Mouse (Mus musculus) hindbrain, embryonic 14.5 days (tissue): ENCODE results near the gene H2-Ob. TPM values are rescaled to one million over a fixed set of nuclear protein-coding genes. Genes with fewer than 3 reads are reported as not detected.

ENCODE experiments used
- ATAC-seq: fragments of 200-750 bp; cut with Nextera tagmentation; 2 replicates; pipeline ENCODE4 v1.8.0; 2017; ENCODE audit warnings: moderate number of reproducible peaks, mild to moderate bottlenecking, moderate TSS enrichment, moderate library complexity; ENCODE audit not compliant: low FRiP score
- DNase-seq: peaks from one replicate; pipeline ENCODE4 v3.0.0-alpha.2; 2015; ENCODE audit warnings: low spot score
- H3K27ac ChIP-seq: fragments of 300-500 bp; sonication (generic); 2 replicates; pipeline ENCODE4 v1.5.1; 2014; ENCODE audit warnings: mild to moderate bottlenecking, moderate library complexity
- H3K27me3 ChIP-seq: fragments of 300-500 bp; sonication (generic); 2 replicates; pipeline ENCODE4 v1.6.1; 2014; ENCODE audit warnings: mild to moderate bottlenecking, low read length, mixed read lengths; ENCODE audit not compliant: control insufficient read depth, insufficient read depth
- H3K36me3 ChIP-seq: fragments of 300-500 bp; sonication (generic); replicated peaks from 2 replicates; pipeline ENCODE4 v1.6.1; 2014; ENCODE audit not compliant: control insufficient read depth, insufficient read depth
- H3K4me1 ChIP-seq: fragments of 300-500 bp; sonication (generic); replicated peaks from 2 replicates; pipeline ENCODE4 v1.6.1; 2014; ENCODE audit warnings: antibody characterized with exemption, low read length, mixed read lengths; ENCODE audit not compliant: control insufficient read depth, insufficient read depth
- H3K4me2 ChIP-seq: fragments of 300-500 bp; sonication (generic); replicated peaks from 2 replicates; pipeline ENCODE4 v1.6.1; 2014; ENCODE audit warnings: mild to moderate bottlenecking, moderate library complexity
- H3K4me3 ChIP-seq: fragments of 300-500 bp; sonication (generic); replicated peaks from 2 replicates; pipeline ENCODE4 v1.5.1; 2014; ENCODE audit warnings: mild to moderate bottlenecking, low read length
- H3K9ac ChIP-seq: fragments of 300-500 bp; sonication (generic); 2 replicates; pipeline ENCODE4 v1.6.1; 2014
- H3K9me3 ChIP-seq: fragments of 300-500 bp; sonication (generic); 2 replicates; pipeline ENCODE4 v1.6.1; 2016; ENCODE audit warnings: low read length; ENCODE audit not compliant: control insufficient read depth
- WGBS: fragments of 180-500 bp; shearing (Covaris S2); extraction: QIAGEN DNeasy Blood & Tissue Kit; methylation state at CpG from one replicate; pipeline ENCODE4 v1.1.7; 2014; 5-methylcytosine and 5-hydroxymethylcytosine counted together
- polyA plus RNA-seq: library from polyadenylated mRNA; unstranded; fragments of >200 nt; fragmentation: Nextera tagmentation; extraction: Ambion mirVana; gene quantifications from 2 replicates; pipeline ENCODE4 v1.2.1, GENCODE M21; 2014

Gene H2-Ob
- polyA plus RNA-seq, 1 experiment from 2014 or later, result not detected

DNA sequence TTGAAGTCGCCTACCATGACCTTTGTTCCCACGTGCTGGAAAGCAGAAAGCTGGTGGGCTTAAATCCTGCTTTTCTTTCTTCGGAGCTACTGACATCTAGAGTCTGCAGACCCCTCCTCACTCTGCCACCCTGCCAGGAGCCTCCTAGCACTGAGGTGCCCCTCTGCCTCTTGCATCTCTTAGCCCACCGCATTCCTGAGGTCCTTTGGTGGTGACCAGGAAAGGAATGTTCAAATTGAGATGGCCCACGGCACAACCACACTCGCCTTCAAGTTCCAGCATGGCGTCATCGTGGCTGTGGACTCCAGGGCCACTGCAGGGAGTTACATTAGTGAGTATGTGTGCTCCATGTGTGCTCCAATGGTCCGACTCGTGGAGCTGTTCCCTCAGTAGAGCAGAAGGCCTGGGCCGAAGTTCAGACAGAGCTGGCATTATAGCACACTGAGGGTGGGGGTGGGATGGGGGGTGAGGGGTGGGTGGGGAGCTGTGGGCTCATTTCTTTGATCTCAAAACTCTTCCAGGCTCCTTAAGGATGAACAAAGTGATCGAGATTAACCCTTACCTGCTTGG is 39.6 kb upstream of the H2-Ob start:
- ATAC-seq (no peak), DNase-seq (no peak)
- no peaks in the 10 kb centered on the region for H3K9me3 ChIP-seq
- no peaks in the 10 kb centered on the region for H3K36me3 ChIP-seq
- WGBS, result 64% methylated on average over 12 of the region's 12 CpGs
- no peak overlapping the region for H3K4me2 ChIP-seq
- no peak overlapping the region for H3K4me3 ChIP-seq
- H3K9ac ChIP-seq, result no peak overlapping the region
- H3K27me3 ChIP-seq, result peaks cover 67% of the 10 kb centered on the region
- no peak overlapping the region for H3K27ac ChIP-seq
- peaks cover 4% of the 10 kb centered on the region; the same call in 1 of the 2 replicates for H3K4me1 ChIP-seq

DNA sequence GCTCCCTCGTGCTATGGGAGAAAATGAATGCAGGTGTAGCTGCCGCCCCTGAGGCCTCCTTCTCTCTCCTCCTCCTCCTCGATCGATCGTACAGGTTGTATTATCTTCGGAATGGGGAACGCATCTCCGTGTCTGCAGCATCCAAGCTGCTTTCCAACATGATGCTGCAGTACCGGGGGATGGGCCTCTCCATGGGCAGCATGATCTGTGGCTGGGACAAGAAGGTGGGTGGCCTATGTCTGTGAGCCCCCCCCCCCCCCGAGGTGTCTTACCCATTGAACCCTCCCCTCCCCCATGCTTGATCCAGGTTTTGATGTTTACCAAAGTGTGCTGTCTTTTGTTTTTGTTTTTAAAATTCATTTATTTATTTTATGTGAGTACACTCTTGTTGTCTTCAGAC is 38.7 kb upstream of the H2-Ob start:
- no peak for DNase-seq
- H3K36me3 ChIP-seq, result no peaks in the 10 kb centered on the region
- peaks cover 7% of the 10 kb centered on the region; the same call in 1 of the 2 replicates for H3K4me1 ChIP-seq
- no peak for ATAC-seq
- H3K27ac ChIP-seq, result no peak overlapping the region
- peaks cover 65% of the 10 kb centered on the region for H3K27me3 ChIP-seq
- 83% methylated on average over 10 of the region's 10 CpGs for WGBS
- H3K9me3 ChIP-seq, result no peaks in the 10 kb centered on the region
- no peak overlapping the region for H3K4me2 ChIP-seq
- H3K9ac ChIP-seq, result no peak overlapping the region
- no peak overlapping the region for H3K4me3 ChIP-seq

DNA sequence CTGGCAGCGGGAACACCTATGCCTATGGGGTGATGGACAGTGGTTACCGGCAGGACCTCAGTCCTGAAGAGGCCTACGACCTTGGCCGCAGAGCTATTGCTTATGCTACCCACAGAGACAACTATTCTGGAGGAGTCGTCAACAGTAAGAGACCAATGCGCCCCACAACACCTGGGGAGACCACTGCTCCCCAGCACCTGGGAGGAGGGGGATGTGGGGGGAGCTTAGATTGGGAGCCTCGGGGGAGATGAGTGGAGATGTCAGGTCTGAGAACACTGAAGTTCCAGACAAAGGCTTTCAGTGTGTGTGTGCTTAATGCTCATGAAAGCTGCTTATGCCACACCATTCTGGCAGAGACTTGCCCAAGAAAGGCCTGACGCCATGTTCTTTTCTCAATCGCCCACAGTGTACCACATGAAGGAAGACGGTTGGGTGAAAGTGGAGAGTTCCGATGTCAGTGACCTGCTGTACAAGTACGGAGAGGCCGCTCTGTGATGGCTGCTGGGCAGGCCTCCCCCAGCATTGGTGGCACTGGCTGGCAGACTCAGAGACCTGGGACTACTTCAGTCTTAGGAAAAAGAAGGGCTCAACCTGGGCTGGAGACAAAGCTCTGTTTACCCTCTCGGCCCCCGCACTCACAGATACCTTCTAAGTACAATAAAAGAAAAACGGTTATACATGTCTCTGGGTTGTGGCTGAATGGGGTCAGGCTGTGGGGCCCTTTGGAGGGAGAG is 37.8 kb upstream of the H2-Ob start:
- peaks cover 7% of the 10 kb centered on the region; the same call in 1 of the 2 replicates for H3K4me1 ChIP-seq
- ATAC-seq (no peak), DNase-seq (no peak)
- no peaks in the 10 kb centered on the region for H3K9me3 ChIP-seq
- H3K27ac ChIP-seq, result no peak overlapping the region
- H3K9ac ChIP-seq, result no peak overlapping the region
- peaks cover 65% of the 10 kb centered on the region for H3K27me3 ChIP-seq
- WGBS, result 86% methylated on average over 16 of the region's 16 CpGs
- no peak overlapping the region for H3K4me2 ChIP-seq
- no peak overlapping the region for H3K4me3 ChIP-seq
- no peaks in the 10 kb centered on the region for H3K36me3 ChIP-seq

DNA sequence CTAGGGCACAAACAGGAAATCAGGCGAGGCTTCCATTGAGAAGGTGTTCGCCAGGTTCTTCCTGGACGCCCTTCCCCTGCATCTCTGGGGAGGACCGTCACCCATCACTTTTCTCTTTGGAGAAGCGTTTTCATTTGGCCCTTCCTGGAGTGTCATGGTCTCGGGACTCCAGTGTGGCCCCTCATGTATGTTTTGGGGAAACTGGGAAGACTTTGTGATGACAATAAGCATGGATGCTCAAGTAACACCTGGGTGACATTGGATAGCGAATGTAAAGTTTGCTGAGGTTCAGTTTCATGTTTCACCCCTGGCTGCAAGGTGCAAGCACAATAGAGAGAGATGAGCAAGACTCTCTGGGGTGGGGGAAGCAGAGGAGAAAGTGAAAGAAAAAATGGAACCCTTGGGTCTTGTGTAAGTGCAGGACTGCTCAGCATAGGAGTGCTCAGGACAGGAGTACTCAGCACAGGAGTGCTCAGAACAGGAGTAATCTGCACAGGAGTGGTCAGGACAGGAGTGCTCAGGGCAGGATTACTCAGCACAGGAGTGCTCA is 37.1 kb upstream of the H2-Ob start:
- Histone ChIP-seq H3K9me3 (no peaks in the 10 kb centered on the region), H3K4me2 (no peak overlapping the region), H3K9ac (no peak overlapping the region), H3K4me1 (peaks cover 7% of the 10 kb centered on the region; the same call in 1 of the 2 replicates), H3K36me3 (no peaks in the 10 kb centered on the region), H3K4me3 (no peak overlapping the region), H3K27ac (no peak overlapping the region), H3K27me3 (peaks cover 65% of the 10 kb centered on the region)
- no peak for ATAC-seq
- WGBS, result 74% methylated on average over 7 of the region's 7 CpGs
- DNase-seq, result no peak

DNA sequence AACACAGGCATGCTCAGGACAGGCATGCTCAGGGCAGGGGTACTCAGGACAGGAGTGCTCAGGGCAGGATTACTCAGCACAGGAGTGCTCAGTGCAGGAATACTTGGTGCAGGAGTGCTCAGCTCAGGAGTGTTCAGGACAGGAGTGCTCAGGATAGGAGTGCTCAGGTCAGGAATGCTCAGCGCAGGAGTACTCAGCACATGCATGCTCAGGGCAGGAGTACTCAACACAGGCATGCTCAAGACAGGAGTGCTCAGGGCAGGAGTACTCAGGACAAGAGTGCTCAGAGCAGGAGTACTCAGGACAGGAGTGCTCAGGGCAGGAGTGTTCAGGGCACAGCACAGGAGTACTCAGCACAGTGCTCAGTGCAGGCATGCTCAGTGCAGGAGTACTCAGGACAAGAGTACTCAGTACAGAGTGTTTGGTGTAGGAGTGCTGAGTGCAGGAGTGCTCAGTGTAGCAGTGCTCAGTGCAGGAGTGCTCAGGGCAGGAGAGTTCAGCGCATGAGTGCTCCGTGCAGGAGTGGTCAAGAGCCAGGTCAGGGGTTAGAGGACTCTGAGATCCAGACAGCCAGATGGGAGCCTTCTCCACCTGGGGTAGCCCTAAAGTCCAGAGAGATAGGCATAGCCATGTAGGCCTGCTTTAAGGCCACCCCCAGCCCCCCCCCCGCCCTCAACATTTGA is 35.8 kb upstream of the H2-Ob start:
- H3K9me3 ChIP-seq, result no peaks in the 10 kb centered on the region
- DNase-seq (no peak), ATAC-seq (0 out of 2 replicates have a peak, but pooled peaks have one; percentile 25)
- H3K36me3 ChIP-seq, result no peaks in the 10 kb centered on the region
- no peak overlapping the region for H3K4me3 ChIP-seq
- H3K4me2 ChIP-seq, result no peak overlapping the region
- 80% methylated on average over 4 of the region's 4 CpGs for WGBS
- H3K27ac ChIP-seq, result no peak overlapping the region
- peaks cover 52% of the 10 kb centered on the region for H3K27me3 ChIP-seq
- peaks cover 6% of the 10 kb centered on the region; the same call in 1 of the 2 replicates for H3K4me1 ChIP-seq
- no peak overlapping the region for H3K9ac ChIP-seq

DNA sequence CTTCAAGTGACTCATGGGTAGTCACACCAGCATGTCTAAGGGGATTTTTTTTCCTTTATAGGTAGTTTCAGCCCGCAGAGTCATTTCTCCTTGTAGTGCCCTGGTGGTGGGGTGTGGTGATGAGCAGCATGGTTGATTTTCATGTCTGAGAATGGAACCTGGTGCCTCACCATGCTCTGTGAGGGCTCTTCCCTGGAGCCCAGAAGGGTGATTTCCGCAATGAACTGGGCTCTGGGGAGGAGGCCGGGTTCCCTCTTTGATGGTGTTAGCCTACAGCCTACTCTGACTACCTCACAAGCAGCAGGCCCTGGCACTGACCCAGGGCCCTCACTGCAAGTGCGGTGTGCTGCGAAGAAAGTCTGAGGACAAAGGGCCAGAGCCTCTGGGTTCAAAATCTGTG is 35.3 kb upstream of the H2-Ob start, which contains the start of gene Tap2:
Gene Tap2 (plus strand): TSS at position 84 of the 400 bp plus-strand sequence.
- Histone ChIP-seq H3K4me1 (0 out of 2 replicates have a peak, but pooled peaks cover 3% of the 10 kb centered on the region), H3K4me3 (peak within 1 kb of the TSS; percentile 56), H3K4me2 (peak within 1 kb of the TSS; percentile 81), H3K9ac (peak within 1 kb of the TSS; percentile 59), H3K27ac (no peak within 1 kb of the TSS), H3K9me3 (no peaks in the 10 kb centered on the region), H3K36me3 (no peaks in the 10 kb centered on the region), H3K27me3 (peaks cover 46% of the 10 kb centered on the region)
- ATAC-seq (no peak), DNase-seq (no peak)
- 56% methylated on average over 5 of the region's 5 CpGs for WGBS

DNA sequence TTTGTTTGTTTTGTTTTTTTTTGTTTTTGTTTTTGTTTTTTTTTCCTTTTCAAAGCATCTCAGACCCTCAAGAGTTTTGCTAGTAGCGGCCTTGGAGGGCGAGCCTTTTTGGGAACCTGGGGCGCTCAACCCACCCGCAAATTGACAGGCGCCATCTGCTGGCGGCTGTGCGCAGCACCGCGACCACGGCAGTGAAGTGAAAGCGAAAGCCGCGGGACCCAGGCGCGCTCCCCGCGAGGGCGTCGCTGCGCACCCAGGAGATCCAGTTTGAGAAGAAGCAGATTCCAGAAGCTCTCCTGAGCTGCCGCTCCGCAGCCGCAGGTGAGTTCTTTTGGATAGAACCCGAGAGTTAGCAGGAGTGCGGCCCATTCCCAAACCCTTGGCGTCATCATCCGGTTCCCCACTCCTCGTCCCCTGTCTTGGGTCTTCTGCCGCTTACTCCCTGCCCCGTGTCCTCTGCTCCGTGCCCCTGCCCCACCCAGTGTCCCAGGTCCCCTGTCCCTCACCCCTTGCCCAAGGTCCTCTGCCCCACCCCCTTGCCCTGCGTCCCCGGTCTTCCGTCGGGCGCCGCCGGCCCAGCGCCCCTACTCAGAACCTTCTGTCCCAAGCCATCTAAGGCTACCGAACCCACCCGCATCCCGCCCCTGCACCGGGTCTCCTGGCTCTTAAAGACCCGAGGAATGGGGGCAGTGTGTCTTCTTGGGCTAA is 34.2 kb upstream of the H2-Ob start:
- WGBS, result under 1% methylated on average over 44 of the region's 44 CpGs
- Histone ChIP-seq H3K9me3 (no peaks in the 10 kb centered on the region), H3K27me3 (peaks cover 36% of the 10 kb centered on the region), H3K36me3 (no peaks in the 10 kb centered on the region), H3K4me3 (peak overlapping the region; percentile 56), H3K27ac (no peak overlapping the region), H3K9ac (peak overlapping the region; percentile 59), H3K4me2 (peak overlapping the region; percentile 81), H3K4me1 (0 out of 2 replicates have a peak, but pooled peaks cover 3% of the 10 kb centered on the region)
- ATAC-seq (peak; percentile 51; the same call in 1 of the 2 replicates), DNase-seq (peak; percentile 77)

DNA sequence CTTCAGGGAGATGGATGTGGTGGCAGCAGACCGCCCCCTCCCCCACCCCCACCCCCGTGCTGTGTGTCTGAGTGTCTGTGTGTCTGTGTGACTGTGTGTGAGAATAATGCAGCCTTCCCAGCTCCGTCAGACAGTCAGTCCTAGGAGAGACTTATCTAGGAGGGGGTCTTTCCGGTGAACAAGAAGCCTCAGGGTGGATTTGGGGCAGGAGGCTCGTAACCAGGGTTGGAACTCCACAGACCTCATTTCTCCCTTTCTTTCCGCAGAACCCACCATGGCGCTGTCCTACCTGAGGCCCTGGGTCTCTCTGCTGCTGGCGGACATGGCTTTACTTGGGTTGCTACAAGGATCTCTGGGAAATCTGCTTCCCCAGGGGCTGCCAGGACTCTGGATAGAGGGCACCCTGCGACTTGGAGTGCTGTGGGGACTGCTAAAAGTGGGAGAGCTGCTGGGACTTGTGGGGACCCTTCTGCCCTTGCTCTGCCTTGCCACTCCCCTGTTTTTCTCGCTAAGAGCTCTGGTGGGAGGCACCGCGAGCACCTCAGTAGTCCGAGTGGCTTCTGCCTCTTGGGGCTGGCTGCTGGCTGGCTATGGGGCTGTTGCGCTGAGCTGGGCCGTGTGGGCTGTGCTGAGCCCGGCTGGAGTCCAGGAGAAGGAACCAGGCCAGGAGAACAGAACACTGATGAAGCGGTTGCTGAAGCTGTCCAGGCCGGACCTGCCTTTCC is 33.5 kb upstream of the H2-Ob start:
- Histone ChIP-seq H3K36me3 (no peaks in the 10 kb centered on the region), H3K4me1 (0 out of 2 replicates have a peak, but pooled peaks cover 3% of the 10 kb centered on the region), H3K27me3 (peaks cover 36% of the 10 kb centered on the region), H3K9me3 (no peaks in the 10 kb centered on the region), H3K9ac (peak overlapping the region; percentile 59), H3K27ac (no peak overlapping the region), H3K4me2 (peak overlapping the region; percentile 81), H3K4me3 (peak overlapping the region; percentile 56)
- 14% methylated on average over 18 of the region's 18 CpGs for WGBS
- DNase-seq (no peak), ATAC-seq (no peak)
